Mouse (Mus musculus) yolk sac, embryonic 10.5 days (tissue): ENCODE data around the gene Gm10273.

ENCODE experiments used
- DNase-seq: peaks from one replicate; pipeline ENCODE4 v3.0.0-alpha.2; 2017; ENCODE audit warnings: low spot score

Gene Gm10273

DNA sequence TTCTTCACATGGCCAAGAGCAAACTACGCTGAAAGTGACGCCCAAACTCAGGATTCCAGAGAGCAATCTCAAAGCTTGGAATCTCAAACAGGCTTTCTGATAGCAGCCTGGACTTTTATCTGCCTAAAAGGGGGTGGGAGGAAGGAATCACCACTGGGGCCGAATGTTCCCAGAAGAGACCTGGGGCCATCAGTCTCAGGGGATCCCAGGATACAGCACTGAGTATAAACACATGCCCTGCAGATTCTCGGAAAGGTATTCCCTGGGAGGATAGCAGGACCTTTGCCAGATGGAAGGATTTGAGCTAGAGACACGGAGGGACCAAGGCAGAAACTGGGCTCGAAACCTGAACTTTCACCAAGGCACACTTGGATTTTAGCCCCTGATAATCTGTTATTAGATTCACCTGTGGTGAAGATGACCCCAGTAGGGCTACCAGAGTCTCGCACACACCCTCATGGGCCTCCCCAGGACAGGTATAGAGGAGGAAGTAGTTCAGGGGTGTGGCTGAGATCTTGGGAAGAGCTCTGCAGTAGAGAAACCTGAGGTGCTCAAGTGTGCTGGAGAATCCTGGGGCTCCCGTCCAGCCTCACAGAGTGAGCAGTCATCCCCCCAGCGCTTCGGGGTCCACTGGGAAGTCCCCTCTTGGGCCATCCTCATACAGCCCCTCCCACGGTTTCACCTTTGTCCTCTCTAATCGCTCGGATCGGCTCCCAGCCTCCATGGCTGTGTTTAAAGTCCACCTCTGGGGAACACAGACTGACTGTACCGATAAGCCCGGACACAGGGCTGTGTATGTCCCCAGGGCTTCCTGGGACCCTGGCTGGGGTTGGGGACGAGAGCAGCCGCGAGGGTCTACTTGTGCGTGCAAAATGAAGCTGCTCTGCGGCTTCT lies 7.7 kb downstream of the Gm10273 start, which contains the start of gene Pla2g12b:
TSS of gene Pla2g12b (plus strand) at position 762 of the 894 bp plus-strand sequence.
- peak; percentile 79 for DNase-seq

DNA sequence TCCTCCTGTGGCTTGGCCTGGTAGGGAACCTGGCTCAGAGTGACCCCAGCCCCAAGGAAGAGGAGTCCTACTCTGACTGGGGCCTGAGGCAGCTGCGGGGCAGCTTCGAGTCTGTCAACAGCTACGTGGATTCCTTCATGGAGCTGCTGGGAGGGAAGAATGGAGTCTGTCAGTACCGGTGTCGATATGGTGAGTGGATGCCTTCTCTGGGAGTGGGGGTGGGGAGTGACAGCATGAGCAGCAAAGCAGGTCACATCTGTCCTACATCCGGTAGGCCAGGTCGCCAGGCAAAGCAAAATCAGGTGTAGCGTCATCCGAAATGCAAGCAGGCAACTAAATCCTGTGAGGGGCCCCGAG lies 8.3 kb downstream of the Gm10273 start:
- DNase-seq: peak; percentile 58

DNA sequence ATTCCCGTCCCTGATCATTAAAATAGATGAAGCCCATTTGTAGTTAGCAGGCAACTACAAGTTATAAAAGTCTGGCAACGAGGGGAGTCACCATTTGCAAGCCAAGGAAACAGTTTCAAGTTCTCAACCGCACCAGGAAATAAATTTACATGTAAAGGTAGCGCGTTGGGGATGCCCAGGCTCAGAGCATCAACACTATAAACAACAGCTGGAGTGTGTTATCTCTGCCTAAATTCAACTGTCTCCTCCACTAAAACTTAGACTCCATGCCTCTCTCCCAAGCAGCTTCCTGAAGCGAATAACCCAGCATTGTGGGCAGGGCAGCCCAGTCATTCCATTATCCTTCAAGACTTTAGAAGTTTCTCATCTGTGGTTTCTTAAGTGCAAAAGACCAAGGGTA lies 13.1 kb downstream of the Gm10273 start:
- DNase-seq: no peak

DNA sequence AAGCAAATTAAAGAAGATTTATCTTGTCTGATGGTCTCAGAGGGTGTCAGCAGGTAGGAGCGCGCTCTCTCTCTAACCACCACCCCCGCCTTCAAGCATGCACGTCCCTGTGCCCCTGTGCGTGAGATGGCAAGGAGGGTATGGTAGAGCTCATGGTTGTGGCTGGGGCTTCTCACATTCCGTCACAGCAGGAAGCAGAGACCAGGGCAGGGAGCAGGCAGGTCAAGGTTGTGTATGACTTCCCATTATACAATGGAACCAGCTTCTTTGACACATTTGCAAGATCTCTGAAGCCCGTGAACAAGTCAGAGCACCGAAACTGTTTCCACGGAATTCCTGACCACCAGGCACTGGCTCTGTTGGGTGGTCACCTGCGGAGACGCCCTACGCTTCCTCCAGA lies 14.8 kb downstream of the Gm10273 start:
- no peak for DNase-seq

DNA sequence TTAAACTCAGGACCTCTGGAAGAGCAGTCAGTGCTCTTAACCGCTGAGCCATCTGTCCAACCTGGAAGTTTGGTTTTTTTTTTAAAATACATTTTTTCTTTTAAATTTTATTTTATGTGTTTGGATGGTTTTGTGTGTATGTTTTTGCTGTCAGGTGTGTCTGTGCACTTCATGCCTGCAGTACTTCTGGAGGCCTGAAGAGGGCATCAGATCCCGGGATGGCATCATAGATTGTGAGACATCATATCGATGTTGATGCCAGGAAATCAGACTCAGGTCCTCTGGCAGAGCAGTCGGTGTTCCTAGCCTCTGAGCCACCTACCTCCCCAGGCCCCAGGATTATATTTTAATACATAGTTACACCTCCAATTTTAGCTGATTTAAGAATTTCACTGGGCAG lies 18.3 kb downstream of the Gm10273 start:
- no peak for DNase-seq

DNA sequence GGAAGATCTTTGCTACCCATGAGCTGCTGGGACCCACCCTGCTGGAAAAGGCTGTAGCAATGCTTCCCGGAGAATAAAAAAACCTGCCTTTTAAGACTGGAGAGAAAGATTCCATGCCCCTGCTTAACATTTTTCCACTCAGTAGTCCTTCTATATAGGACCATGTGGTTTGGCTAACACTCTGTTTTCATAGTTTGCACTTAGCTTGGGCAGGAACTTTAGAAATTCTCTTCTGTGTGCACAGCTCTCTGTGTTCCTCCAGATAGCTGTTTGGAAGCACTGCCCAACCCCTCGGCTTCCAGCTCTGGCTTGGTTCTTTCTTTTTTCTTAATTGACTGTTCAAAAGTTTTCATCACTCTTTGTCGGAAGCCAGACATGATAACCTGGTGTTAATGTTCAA lies 21.2 kb downstream of the Gm10273 start:
- no peak for DNase-seq

DNA sequence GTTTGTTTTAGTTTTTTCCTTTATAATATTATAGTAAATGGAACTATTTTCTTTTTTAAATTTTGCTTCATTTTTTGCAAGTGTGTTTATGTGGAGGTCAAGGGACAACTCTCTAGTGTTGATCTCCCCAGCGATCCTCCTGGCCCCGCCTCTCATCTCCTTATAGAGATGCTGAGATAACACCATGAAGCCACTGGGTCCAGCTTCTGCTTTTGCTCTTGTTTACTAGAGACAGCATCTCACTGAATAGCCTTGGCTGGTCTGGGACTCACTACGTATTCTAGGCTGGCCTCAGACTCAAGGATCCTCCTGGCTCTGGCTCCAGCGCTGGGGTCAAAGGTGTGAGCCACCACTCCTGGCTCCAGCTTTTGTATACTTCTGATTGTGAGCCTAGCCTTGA lies 24.1 kb downstream of the Gm10273 start:
- DNase-seq: no peak

DNA sequence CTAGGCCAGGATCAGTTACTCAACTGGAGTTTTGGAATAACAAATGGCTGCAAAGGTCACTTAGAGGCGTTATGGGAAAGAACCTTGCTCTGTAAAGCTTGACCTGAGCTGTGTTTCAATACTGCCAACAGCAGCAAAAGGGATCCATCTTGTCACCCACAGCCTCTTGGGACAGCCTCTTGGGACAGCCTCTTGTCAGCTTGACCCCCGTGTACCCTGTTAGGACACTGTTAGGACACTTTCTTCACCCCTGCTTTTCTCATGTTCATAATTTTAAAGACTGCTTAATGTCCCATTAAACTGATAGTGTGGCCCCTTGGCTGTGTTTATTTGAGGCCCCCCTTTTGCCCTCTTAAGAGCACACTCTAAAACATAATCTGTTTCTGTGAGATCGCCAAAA lies 29.0 kb downstream of the Gm10273 start:
- no peak for DNase-seq

DNA sequence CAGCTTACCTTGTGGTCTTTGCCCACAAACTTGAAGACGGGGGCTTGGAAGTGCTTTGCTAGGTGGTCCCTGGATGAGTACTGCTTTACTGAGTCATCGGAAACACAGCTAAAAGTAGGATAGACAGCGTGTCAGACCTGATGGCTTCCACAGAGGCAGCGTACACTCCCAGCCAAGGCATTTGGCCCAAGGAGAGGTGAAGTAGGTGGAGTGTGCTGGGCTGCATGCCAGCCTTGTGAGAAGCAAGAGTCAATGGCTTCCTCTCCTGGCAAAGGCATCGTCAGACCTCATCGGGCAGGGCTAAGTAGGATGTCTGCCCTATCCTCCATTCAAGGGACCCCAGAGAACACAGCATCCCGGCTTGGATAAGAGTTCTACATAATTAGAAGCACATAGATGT lies 29.9 kb downstream of the Gm10273 start:
- no peak for DNase-seq

DNA sequence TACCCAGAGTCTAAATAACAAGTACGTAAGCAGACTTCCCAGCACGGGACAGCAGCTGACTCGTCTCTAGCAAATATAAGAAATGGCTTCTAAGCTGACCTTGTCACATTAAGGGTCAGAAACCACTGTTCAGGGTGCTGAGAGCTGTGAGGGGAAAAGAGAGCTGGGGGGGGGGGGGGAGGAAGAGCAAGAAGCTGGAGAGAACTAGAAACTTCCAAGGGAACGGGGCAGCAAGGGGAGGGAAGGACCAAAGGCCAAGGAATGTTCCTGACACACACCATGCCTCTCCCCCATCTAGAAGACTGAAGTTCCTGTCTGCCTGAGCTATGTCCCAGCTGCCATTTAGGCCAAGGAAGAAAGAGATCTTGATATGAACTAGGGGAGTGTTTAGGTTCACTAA lies 30.9 kb downstream of the Gm10273 start:
- DNase-seq: peak; percentile 45

DNA sequence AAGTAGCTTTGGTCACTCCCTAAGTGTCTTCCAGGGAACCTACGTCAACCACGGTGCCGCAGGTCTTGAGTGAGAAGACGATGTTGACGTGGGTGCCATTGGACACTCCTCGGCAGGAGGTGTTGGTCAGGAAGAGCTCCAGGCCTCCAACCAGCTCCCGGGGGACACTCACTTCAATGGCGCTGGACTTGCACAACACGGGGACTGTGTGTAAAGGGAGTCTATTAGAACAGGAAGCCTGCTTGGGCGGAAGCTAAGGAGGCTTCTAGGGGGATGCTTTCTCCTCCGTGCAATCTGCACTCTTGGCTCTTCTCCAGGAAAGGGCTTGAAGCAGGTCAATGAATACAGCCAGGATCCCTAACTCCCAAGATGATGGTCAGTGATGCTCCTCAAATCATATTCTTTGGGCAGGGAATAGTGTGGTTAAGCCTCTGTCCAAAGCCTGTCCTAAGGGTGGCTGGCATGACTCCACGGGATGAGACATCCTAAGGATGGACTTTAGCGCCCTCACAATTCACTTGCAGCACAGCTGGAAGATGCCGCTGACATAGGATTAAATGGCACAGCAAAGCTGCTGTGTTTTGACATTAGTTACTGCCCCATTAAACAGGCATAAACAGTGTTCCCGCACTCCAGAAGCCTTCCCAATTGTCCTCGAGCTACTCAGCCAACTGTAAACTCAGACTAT lies 34.2 kb downstream of the Gm10273 start:
- DNase-seq: no peak

DNA sequence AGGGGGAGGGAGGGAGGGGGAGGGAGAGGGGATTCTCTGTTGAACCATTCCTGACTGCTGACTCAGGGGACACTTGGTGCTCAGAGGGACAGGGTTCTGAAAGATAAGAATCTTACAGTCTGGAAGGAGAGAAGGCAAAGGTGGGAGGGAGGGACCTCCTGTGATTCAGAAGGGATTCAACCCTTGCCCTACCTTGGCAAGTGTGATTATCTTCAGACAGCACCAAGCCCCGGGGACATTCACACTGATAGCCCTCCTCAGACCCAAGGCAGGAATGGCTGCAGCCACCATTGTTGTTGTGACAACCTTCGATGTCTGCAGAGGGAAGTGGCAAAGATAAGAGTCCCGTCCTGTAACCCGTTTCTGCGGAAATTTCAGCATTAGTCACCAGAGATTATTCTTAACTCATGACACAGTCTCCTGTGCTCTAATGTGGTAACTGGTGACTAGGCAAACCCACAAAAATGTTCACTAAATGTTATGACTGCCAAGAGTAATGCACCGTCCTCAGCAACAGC lies 35.3 kb downstream of the Gm10273 start:
- DNase-seq: peak; percentile 89

DNA sequence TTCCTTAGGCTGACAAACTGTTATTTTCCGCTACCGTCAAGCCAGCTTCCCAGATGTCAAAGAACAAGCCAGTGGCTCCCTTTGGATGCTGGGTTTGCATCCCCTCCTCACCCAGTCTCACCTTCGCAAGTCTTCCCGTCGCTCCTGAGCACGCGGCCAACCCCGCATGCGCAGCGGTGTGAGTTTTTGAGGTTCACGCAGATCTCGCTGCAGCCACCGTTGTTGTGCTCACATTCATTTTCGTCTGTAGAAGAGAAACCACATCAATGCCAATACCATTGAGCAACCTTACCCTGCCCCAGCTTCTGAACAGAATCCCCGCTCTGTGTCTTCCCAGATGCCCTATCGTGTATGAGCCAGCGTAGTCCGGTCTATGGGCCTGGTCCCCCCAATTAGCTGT lies 40.3 kb downstream of the Gm10273 start:
- DNase-seq: no peak

DNA sequence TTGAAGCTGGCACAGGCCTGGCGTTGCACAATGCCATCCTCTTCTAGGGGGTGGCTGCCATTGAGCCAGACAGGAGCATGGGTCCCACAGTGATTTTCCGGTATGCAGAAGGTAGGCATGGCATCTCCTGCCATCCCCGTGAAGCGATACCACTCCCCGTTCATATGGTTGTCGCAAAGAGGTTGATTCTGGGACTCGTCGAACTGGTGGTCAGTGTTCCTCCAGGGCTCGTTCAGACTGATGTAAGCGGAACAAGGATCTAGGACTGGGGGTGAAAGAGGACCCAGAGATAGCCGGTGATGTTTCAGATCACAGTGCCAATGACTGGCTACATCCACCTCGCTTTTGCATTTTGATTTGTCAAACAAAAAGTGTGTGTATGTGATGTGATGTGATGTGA lies 43.2 kb downstream of the Gm10273 start:
- DNase-seq: no peak

DNA sequence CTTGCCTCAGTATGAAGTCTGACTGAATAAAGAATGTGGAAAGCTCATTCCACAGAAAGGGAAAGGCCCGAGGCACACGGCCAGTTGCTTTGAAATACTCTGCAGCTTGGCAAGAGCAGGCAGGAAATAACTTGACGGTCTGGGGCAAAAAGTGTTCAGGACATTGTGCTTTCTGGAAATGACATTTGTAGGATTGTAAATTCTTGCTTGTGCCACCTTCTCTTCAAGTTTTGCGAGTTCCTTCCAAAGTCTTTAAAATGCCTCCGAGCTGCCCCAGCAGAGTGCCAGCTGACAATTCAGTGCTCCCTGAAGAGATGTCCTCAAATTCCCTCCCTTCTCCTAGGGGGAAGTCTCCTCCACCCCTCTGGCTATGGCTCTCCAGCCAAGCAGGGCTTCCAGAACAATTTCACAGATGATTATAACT lies 44.1 kb downstream of the Gm10273 start:
- no peak for DNase-seq

DNA sequence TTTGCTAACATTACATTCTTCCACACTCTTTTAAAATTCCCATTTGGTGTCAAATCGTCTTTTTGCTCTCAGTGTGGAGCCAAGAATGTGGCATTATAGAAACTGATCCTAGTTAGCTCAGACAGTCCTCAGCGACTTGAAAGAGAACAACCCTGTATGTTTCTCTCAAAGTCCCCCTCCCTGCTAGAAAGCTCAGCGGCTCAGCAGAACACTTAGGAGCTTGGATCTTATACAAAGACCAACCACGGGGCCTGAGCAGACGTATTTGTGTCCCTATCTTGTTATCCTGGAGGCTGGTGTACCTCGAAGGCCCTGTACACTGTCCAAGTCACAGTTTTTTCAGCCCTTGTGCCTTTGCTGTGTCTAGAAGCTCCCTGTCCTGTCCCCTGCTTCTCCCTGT lies 44.7 kb downstream of the Gm10273 start:
- no peak for DNase-seq

DNA sequence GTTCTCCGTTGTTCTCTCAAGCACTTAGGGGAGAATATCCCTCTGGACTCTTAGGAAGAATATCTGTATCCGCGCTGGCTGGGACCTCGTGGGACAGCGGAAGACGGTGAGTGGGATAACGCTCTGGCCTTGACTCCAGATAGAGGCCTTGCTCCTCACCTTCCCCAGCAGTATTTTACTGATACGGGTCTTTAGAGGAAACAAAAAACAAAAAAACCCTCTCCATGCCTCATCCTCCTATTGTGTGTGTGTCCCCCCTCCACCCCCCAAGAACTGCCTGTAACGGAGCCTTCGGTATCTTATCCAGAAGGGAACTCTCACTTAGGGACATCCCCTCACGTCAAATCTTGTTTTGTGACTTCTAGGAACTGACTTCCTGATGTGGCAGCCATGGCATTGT lies 46.3 kb downstream of the Gm10273 start, which contains the start of gene Oit3:
TSS of gene Oit3 (minus strand) at position 44 of the 400 bp plus-strand sequence.
- no peak for DNase-seq

DNA sequence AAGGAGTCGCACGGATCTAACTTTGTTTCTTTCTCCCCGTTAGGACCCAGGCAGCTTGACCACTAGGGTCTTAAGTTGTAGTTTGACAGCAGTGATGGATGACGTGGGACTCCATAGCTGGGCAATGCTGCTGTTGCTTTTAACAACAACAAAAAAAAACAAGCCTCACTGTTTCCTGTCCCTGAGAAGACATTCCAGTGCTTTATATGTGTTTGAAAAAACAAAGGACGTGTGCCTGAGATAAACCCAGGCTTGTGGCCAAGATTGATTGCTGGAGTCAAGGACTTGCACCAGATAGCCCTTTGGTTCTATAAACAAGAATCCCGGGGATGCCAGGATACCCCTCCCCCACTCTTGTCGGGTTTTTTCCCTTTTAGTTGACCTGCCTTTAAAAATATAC lies 47.8 kb downstream of the Gm10273 start:
- DNase-seq: peak; percentile 59

DNA sequence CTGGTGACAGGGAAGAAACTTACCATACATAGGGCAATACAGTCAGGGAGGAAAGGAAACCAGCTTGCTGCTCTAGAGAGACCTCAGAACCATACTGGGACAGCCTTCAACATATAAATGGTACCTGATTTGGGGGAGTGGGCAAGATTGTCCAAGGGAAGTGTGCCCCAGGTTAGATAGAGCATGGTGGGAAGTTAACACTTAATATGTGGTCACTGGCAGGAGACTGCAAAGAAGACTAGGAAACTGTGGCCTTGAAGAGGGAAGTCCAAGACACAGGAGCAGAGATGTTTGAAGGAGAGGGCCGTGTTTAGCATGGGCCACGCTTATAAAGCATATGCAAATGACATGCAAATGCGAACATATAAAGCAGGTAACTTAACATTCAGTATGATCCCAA lies 48.7 kb downstream of the Gm10273 start:
- no peak for DNase-seq

DNA sequence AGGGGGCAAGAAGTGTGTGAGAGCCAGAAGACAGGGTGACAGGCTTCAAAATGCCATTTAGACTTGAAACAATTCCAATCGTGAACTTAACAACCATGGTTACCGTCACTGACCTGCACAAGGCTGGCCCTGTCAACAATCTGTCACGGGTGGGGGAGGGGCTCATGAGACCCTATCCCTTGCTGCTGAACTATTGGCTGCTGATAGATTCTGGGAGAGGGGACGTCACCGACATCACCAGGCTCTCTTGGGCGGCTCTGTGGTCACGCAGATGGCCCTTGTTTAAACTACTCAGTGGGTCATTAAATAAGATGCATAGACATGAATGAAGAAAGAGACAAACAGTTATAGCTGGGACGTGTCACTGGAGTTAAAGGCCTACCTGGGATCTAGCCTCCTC lies 49.2 kb downstream of the Gm10273 start:
- no peak for DNase-seq
